Mouse (Mus musculus) brain, embryonic 14.5 days (tissue): ENCODE measurements around the gene Pdk2.

Experiments
- CTCF ChIP-seq: fragments of 200-500 bp; IDR thresholded peaks from 2 replicates; pipeline ENCODE4 v1.5.1; 2012; ENCODE audit warnings: inconsistent platforms, mild to moderate bottlenecking, moderate library complexity, borderline replicate concordance; ENCODE audit not compliant: insufficient read depth, insufficient read length; ENCODE audit errors: extremely low read depth
- POLR2A ChIP-seq: fragments of 200-500 bp; IDR thresholded peaks from 2 replicates; pipeline ENCODE4 v1.6.1; 2012; ENCODE audit warnings: mild to moderate bottlenecking, inconsistent platforms, borderline replicate concordance; ENCODE audit not compliant: poor library complexity, insufficient read depth, insufficient read length, severe bottlenecking; ENCODE audit errors: extremely low read depth

GRCm38 (mm10) chr11:94998041-94998531, 43.1 kb downstream of the Pdk2 start:
- TF ChIP-seq CTCF: no peak
- TF ChIP-seq POLR2A: no peak
